Mouse (Mus musculus): Measurements from ENCODE around the gene Sept1.

Sept1 gene

DNA sequence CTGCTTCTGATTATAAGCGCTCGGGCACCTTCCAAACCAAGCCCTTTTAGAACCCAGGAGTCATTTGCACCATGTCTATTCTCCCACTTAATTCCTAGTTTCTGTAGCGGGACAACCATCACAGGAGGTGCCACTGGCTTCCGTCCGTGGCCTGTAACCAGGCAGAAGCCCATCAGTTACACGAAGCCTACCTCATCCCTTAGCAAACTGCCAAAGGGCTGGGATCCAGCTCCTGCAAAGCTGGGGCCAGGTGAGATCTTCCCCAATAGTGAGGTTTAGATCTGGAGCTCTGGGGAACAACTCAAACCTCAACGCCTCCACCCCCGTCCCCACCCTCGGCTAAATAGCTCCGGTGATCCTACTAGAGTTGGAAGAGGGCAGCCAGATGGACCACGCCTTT, 36.4 kb downstream of the Sept1 start:
- in situ Hi-C loops (cut with MboI, MseI): loop anchor here in 1 of 2 experiments (5.0 to 10.0 kb wide), 2 partner anchors 174 to 722 kb away; partner anchors contain the start of genes Gm42742, Prrt2 and Sh2b1

DNA sequence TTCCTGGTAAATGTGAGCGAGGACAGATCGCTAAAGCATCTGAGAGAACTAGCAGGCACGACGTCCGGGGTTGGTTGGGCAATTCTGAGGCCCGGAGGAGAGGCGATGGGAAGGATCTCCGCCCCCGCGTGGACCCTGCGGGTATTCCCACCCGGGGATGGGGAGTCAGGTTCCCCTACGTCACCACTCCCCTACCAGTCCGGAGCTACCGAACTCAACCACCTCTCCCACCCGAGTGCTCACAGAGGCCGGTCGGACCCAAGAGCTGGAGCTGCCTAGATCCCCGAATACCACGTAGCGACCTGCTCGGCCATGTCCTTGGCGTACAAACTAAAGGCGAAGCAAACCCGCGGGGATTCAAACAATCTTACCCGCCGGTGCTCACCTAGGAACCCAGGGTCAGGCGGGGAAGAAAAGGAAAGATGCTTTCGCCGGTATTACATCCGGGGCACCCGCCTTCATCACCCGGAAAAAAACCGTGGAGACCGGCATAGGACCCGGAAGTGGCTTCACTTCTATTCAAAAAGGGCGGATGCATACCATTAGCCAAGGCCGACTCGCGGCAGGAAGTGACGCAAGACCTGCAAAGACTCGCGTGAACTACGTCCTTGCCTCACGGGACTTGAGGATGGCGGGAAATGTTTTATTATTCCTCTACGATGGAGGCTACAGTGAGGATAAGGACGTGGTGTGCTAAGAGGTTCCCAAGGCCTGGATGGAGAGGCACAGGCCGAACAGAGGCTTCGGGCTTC, 37.2 kb downstream of the Sept1 start, which contains the start of gene Cd2bp2:
Gene Cd2bp2 (minus strand): TSS at position 507 of the 752 bp plus-strand sequence.
- in situ Hi-C loops (cut with MboI, MseI): loop anchor here in 1 of 2 experiments (5.0 to 10.0 kb wide), 2 partner anchors 173 to 721 kb away; partner anchors contain the start of genes Gm42742, Prrt2 and Sh2b1

DNA sequence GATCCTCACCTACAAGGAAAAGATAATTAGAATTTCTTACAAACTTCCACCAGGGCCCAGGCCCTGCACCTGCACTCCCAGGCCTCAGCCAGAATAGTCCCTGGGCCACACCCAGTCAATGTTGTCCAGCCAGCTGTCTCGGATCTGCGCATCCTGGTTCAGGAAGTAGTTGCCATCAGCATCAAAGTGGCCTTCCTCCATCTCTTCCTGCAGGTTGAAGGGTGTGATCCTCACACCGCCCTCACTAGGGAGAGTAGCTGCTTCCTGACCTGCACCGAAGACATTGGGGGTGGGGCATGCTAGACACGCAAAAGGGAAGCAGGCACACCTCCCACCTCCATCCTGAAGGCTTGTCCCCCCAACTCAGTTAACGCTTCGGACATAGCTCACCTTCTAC, 38.3 kb downstream of the Sept1 start:
- in situ Hi-C loops (cut with MboI, MseI): loop anchor here in 1 of 2 experiments (5.0 to 10.0 kb wide), 3 partner anchors 57 to 720 kb away; partner anchors contain the start of genes Gm42742, Prrt2, Sh2b1 and Spn

DNA sequence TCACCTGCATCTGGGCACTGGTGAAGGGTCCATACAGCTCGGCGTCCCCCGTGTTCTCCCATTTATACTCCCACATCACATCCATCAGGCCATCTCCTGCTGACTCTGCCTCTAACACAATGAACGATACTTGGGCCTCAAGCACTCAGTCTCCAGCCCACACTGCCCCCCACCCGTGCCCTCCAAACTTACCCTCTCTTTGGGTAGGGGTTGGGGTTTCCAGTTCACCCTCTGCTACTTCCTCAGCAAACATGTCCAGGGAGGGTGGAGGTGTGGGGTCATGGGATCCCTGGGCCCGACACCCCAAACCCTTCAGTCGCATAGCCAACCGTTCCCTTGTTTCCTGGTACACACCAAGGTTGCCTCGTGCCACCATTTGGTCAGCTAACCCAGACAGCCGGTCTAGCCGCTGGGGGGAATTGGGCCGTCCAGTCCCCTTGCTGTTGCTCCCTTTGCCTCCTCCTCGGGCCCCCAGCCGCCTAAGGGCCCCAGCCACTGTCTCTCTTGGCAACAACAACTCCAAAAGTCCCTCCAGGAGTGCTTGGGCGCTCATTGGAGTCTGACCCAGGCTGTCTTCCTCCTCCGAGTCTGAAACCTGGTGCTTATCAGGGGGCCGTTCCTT, 38.8 kb downstream of the Sept1 start:
- in situ Hi-C loops (cut with MboI, MseI): loop anchor here in 1 of 2 experiments (5.0 to 10.0 kb wide), 2 partner anchors 57 to 719 kb away; partner anchors contain the start of genes Sh2b1 and Spn

DNA sequence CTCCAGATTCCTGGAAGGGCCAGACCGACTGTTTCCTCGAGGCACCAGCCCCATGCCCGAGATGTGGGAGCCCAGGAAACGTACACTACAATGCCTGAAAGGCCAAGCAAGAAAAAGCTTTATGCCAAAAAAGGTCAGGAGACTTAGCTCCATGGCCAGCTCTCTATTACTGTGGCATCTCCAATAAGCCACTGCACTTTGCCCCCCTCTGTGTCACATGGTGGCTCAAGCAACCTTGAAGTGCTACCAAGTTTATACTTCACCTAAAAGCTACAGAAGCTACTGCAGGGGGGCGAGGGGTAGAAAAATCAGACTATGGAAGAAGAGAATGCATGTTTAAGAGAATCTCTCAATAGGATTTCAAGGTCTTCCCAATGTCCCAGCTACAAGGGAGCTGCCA, 39.9 kb downstream of the Sept1 start:
- in situ Hi-C loops (cut with MboI, MseI): loop anchor here in 1 of 2 experiments (5.0 to 10.0 kb wide), 2 partner anchors 56 to 718 kb away; partner anchors contain the start of genes Sh2b1 and Spn

DNA sequence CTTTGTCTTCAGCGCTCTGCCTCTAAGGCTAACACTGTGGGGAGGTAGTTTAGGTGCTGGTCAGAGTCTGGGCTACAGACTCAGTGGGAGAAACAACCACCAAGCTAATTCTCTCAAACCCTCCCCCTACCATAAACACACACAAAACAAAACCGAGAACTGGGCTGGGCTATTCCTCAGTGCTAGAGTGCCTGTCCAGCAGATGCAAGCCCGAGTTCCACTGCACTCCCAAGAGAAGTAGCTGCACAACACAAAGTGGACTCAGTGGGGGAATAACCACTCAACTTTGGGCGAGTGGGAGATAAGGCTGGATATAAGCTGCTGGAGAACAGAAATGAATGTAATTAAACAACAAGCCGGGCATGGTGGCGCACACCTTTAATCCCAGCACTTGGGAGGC, 42.3 kb downstream of the Sept1 start:
- in situ Hi-C loops (cut with MboI, MseI): loop anchor here in 1 of 2 experiments (5.0 to 10.0 kb wide), 2 partner anchors 53 to 716 kb away; partner anchors contain the start of genes Sh2b1 and Spn

DNA sequence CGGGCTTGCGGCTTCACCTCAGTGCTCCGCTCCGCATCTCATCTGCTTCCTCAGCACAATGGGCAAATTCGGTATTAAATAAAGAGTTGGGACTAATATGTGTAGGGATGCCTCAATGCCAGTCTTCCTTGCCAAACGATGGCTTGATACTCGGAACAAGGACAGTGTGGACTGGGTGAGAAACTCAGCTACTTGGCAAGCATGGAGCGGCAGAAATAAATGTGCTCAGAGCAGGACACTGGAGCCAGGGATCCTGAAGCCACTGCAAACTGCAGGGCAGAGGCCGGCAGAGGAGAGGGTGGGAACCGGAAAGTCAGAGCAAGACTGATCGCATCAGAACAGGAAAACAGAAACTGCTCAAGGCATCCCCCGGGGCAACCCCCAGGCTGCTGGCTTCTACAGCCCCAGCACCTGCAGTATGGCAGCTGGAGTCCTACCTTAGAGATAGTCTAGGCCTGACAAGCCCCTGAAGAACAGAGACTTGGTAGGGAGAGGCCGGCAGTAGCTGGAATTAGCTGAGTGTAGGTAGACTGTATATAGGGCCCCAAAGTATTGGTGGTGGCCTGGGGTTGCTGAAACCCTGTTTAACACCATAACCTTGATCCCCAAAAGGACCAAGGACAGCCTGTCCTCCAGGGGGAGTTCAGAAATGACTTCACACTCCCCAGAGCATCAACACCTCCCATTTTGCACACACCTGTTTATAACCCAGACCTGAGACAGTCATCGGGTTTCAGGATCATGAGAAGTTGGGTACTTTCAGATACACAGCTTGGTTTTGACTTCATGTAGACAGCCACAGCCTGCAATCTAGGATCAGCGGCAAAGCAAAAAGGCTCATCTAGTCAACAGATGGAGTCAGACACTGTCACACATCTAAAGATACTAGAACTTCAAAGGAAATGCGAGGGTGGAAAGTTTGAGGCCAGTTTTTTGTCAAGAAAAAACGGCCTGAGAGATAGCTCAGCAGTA, 44.3 kb downstream of the Sept1 start:
- in situ Hi-C loops (cut with MboI, MseI): loop anchor here in 1 of 2 experiments (10.0 kb wide), 1 partner anchor 54 kb away; the partner anchor contains the start of gene Spn

DNA sequence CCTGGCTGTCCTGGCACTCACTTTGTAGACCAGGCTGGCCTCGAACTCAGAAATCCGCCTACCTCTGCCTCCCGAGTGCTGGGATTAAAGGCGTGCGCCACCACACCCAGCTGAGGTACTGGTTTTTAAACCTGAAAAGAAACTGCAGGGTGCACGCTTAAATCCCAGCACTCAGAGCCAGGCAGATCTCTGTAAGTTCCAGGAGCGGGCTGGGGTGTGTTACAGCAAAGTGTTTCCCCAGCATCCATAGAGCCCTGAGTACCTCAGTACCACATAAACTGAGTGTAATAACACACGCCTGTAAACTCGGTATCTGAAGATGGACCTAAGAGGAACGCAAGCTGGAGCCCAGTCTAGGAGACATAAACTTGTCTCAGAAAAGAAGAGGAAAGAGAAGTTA, 45.6 kb downstream of the Sept1 start:
- in situ Hi-C loops (cut with MboI, MseI): loop anchor here in 1 of 2 experiments (10.0 kb wide), 1 partner anchor 53 kb away; the partner anchor contains the start of gene Spn

DNA sequence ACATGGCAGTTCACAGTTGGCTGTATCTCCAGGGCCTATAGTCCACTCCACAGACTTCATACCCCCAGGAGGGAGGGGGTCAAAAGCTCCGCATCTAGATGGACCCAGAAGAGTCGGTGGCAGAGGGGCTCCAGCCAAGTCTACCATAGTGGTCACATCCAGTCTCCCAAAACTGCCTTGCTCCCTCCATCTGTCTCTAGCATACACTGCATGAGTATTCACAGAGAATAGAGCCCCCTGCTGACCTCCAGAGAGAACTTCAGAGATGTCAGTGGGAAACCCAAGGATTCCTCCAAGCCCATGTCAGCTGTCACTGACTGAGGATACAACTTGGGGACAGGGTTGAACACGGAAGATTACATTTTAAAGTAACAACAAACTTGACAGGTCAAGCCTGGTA, 47.3 kb downstream of the Sept1 start:
- in situ Hi-C loops (cut with MboI, MseI): loop anchor here in 1 of 2 experiments (10.0 kb wide), 1 partner anchor 51 kb away; the partner anchor contains the start of gene Spn

DNA sequence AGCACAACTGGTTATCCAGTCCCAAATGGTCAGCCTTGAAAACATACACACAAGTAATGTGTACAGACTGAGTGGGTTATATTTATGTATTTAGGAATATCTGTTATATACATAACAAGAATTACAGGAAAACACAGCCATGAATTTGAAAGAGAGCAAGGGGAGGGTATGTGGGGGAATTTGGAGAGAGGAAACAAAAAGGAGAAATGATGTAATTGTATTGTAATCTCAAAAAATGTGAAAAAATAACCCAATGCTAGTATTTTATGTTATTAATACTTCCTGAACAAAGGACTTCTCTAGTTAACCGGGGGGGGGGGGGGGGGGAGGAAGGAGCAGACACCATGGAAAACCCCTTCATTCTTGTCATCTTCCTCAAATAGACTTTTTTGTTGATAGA, 48.2 kb downstream of the Sept1 start:
- in situ Hi-C loops (cut with MboI, MseI): loop anchor here in 1 of 2 experiments (10.0 kb wide), 1 partner anchor 50 kb away; the partner anchor contains the start of gene Spn

DNA sequence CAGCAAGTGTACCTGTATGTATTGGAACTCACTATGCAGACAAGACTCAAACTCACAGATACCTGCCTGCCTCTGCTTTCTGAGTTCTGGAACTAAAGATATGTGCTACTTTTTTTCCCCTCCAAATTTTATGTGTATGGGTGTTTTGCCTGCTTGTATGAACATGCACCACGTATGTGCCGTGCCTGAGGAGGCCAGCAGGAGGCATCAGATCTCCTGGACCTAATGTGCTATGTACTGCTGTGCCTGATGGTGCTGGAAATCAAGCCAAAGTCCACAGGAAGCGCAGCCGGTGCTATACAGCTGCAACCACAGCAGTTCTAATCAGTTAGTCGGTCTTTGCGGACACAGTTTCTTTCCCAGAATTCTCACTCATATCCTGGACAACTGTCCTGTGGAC, 49.1 kb downstream of the Sept1 start:
- in situ Hi-C loops (cut with MboI, MseI): loop anchor here in 1 of 2 experiments (10.0 kb wide), 1 partner anchor 49 kb away; the partner anchor contains the start of gene Spn

DNA sequence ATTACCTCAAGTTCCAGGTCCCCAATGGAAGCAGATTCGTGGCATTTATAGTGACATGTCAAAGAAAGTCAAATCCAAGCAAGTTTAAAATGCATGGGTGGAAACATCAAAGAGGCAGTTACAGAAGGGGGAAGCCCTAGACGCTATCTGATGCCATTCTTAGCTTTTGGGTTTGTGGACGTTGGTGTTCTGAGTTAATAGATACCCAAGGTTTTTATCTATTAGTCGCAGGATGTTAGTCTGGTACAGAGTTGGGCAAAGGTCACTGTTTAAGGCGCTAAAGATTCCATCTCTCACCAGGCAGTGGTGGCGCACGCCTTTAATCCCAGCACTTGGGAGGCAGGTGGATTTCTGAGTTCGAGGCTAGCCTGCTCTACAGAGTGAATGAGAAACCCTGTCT, 49.6 kb downstream of the Sept1 start:
- in situ Hi-C loops (cut with MboI, MseI): loop anchor here in 1 of 2 experiments (10.0 kb wide), 1 partner anchor 49 kb away; the partner anchor contains the start of gene Spn

DNA sequence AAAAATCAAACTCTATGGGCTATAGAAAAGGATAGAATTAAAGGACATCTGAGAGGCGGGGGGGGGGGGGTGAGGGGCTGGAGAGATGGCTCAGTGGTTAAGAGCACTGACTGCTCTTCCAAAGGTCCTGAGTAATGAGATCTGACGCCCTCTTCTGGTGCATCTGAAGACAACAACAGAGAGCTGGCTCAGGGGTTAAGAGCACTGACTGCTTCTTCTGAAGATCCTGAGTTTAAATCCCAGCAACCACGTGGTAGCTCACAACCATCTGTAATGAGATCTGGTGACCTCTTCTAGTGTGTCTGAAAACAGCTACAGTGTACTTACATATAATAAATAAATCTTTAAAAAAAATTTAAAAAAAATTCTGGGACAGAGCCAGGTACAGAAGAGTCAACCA, 51.2 kb downstream of the Sept1 start:
- in situ Hi-C loops (cut with MboI, MseI): loop anchor here in 1 of 2 experiments (10.0 kb wide), 1 partner anchor 47 kb away; the partner anchor contains the start of gene Spn

DNA sequence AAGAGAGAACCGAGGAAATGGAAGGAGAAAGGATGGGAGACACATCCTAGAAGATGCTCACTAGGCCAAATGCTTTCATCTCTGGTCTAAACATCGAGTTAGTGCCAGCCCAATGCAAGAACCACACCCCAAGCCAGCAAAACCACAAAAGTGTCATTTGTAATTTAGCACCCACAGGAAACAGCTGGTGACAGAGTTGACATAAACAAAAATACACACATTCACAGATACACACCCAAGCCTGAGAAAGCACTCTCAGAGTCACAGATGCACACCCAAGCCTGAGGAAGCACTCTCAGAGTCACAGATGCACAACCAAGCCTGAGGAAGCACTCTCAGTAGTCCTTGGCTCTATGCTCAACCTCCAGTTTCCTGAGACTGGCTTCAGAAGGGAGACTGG, 52.1 kb downstream of the Sept1 start:
- in situ Hi-C loops (cut with MboI, MseI): loop anchor here in 1 of 2 experiments (10.0 kb wide), 1 partner anchor 46 kb away; the partner anchor contains the start of gene Spn

DNA sequence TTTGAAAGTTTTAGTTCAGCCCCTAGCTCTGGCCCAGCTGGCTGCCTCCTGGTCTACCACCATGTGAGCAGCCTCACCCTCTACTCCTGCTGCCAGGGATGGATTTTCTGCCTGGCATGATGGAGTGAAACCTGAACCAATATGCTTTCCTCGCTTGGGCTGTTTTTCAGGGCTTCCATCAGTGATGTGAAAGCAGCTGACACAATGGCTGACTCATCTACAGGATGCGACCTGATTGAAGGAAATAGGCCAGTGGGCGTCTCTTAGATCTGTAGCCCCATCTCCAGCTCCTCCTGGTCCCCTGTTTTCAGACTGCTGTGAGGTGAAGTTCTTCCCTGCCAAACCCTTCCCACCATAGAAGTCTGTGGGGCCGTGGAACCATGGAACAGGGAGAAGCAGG, 56.0 kb downstream of the Sept1 start:
- in situ Hi-C loops (cut with MboI, MseI): no loop called here

DNA sequence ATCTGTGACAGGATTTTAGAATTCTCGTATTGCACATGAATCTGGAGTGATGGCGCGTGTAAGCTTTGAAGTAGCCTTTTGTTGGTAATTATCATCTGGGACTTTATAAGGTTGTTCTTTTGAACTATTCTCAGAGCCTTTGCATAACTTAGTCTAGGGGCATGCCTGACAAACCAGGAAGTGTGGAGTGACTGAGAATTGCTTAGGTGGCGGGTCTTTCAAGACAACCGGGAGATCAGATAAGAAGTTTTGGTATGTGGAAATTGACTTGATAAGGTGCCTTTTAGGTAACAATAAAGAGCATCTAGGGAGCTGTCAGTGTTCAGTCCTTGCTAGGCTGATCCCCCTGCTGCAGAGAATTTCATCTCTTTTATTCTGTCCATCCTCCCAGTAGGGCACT, 66.4 kb downstream of the Sept1 start:
- in situ Hi-C loops (cut with MboI, MseI): loop anchor here in 1 of 2 experiments (25.0 kb wide), 1 partner anchor 921 kb away; no protein-coding TSS in a partner anchor

DNA sequence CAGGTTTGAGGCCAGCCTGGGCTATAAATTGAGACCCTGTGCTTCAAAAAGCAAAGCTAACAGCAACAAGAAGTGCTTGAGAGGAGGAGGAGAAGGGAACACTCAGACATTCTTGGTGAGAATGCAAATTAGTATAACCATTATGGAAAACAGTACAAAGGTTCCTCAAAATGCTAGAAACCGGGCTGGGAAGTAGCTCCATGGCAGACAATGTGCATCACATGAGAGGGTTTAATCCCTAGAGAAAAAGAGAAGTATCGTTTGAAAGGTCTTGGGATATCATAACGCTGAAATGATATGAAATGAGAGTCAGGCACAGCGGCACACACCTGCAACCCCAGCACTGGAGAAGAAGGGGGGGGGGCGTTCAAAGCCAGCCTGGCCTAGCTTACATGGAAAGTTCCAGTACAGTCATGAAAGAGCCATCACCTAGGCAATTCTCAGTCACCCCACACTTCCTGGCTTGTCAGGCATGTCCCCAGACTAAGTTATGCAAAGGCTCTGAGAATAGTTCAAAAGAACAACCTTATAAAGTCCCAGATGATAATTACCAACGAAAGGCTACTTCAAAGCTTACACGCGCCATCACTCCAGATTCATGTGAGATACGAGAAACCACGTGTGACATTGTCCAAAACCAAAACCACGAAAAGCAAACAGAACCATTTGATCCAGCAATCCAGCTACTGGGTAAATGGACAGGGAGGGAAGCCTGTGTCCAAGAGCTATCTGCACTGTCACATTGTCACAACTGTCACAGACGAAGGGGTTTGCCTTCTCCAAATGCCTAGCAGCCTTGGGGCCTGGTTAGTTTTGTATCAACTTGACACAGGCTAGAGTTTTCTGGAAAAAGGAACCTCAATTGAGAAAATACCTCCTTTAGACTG, 67.1 kb downstream of the Sept1 start:
- in situ Hi-C loops (cut with MboI, MseI): loop anchor here in 1 of 2 experiments (25.0 kb wide), 1 partner anchor 921 kb away; no protein-coding TSS in a partner anchor
